Mouse (Mus musculus): ENCODE results near the gene Slc35g1.

Gene Slc35g1

DNA sequence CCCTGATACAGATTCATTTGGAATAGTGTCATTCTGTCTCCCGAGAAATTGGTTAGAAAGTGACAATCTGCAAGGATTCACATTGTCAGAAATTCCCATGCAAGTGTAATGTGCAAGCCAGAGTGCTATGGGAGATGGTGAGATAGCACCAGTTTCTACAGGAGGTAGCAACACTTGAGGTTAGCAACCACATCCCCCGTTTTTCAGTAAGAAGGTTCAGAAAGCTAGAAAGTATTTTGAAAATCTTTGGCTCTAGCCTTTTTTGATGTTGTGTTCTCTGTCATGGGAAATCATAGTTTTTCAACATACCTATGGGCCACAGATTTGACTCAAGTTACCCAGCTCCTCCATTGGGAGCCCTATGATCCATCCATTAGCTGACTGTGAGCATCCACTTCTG, 5.6 kb downstream of the Slc35g1 start:
- no peaks in the 10 kb centered on the region for H3K9me3 ChIP-seq (ENCODE audit: low read length)
- no peak for TF ChIP-seq NANOG (IDR thresholded peaks at IDR 0.05; ENCODE audit: borderline replicate concordance, low read length)
- TF ChIP-seq CTCF (conservative IDR thresholded peaks at IDR 0.05; ENCODE audit: low read length), result no peak
- TF ChIP-seq POU5F1 (IDR thresholded peaks at IDR 0.05; ENCODE audit: borderline replicate concordance, low read length), result no peak
- H3K4me1 ChIP-seq (replicated peaks; ENCODE audit: low read depth, low read length), result peaks cover 51% of the 10 kb centered on the region
- H3K4me3 ChIP-seq (replicated peaks; ENCODE audit: low read length), result no peak overlapping the region
- peaks cover 47% of the 10 kb centered on the region for H3K36me3 ChIP-seq (ENCODE audit: insufficient read depth, low read length)
- H3K27me3 ChIP-seq (ENCODE audit: insufficient read depth, low read length), result no peaks in the 10 kb centered on the region

GRCm38 (mm10) chr19:38410357-38411056, 14.7 kb downstream of the Slc35g1 start:
- Histone ChIP-seq H3K4me3 (replicated peaks; ENCODE audit: low read length) (no peak overlapping the region), H3K4me1 (replicated peaks; ENCODE audit: low read depth, low read length) (peaks cover 42% of the 10 kb centered on the region), H3K36me3 (ENCODE audit: insufficient read depth, low read length) (peaks cover 32% of the 10 kb centered on the region), H3K9me3 (ENCODE audit: low read length) (peaks cover 19% of the 10 kb centered on the region), H3K27me3 (ENCODE audit: insufficient read depth, low read length) (no peaks in the 10 kb centered on the region)
- no peak for TF ChIP-seq CTCF (conservative IDR thresholded peaks at IDR 0.05; ENCODE audit: low read length)

GRCm38 (mm10) chr19:38413861-38414260, 18.1 kb downstream of the Slc35g1 start:
- H3K4me3 ChIP-seq (replicated peaks; ENCODE audit: low read length), result no peak overlapping the region
- H3K27me3 ChIP-seq (ENCODE audit: insufficient read depth, low read length), result no peaks in the 10 kb centered on the region
- H3K9me3 ChIP-seq (ENCODE audit: low read length), result peaks cover 19% of the 10 kb centered on the region

GRCm38 (mm10) chr19:38418819-38419423, 23.1 kb downstream of the Slc35g1 start:
- H3K9me3 ChIP-seq (ENCODE audit: low read length), result peaks cover 13% of the 10 kb centered on the region
- H3K4me1 ChIP-seq (replicated peaks; ENCODE audit: low read depth, low read length), result peaks cover 18% of the 10 kb centered on the region
- no peak overlapping the region for H3K4me3 ChIP-seq (replicated peaks; ENCODE audit: low read length)
- H3K36me3 ChIP-seq (ENCODE audit: insufficient read depth, low read length), result no peaks in the 10 kb centered on the region
- TF ChIP-seq POU5F1 (IDR thresholded peaks at IDR 0.05; ENCODE audit: borderline replicate concordance, low read length) (no peak), CTCF (conservative IDR thresholded peaks at IDR 0.05; ENCODE audit: low read length) (no peak), NANOG (IDR thresholded peaks at IDR 0.05; ENCODE audit: borderline replicate concordance, low read length) (no peak)
- no peaks in the 10 kb centered on the region for H3K27me3 ChIP-seq (ENCODE audit: insufficient read depth, low read length)

More at GRCm38 (mm10) chr19:38413861-38414260, 18.1 kb downstream of the Slc35g1 start:
- TF ChIP-seq POU5F1 (IDR thresholded peaks at IDR 0.05; ENCODE audit: borderline replicate concordance, low read length), result no peak
- no peak for TF ChIP-seq CTCF (conservative IDR thresholded peaks at IDR 0.05; ENCODE audit: low read length)
- no peak for TF ChIP-seq NANOG (IDR thresholded peaks at IDR 0.05; ENCODE audit: borderline replicate concordance, low read length)
- Histone ChIP-seq H3K36me3 (ENCODE audit: insufficient read depth, low read length) (peaks cover 17% of the 10 kb centered on the region), H3K4me1 (replicated peaks; ENCODE audit: low read depth, low read length) (peaks cover 38% of the 10 kb centered on the region)

DNA sequence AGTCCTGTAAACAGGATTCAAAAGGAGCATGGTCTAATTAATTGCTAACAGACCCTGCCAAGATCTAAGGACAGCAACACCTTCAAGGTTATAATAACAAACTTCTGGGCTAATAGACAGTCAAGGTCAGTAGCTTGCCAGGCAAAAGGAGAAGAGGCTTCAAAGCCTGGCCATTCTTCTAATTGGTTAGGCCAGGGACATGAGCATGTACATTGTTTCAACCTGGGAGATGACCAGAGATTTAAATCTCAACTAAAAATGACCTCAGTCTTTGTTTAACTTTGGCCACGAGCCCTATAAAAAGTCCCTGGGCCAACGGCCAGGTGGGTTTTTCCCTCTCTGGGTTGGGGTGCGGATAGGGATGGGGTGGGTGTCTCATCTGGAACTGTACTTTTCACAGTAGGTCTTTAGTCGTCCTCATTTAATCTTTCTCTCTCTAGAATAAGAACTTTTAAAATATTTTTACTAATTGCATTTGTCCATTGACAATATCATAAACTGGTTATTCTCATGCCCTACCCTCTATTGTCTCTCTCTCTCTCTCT, 25.0 kb downstream of the Slc35g1 start:
- H3K4me3 ChIP-seq (replicated peaks; ENCODE audit: low read length), result no peak overlapping the region
- peaks cover 12% of the 10 kb centered on the region; the same call in 1 of the 2 replicates for H3K4me1 ChIP-seq (replicated peaks; ENCODE audit: low read depth, low read length)
- no peaks in the 10 kb centered on the region for H3K36me3 ChIP-seq (ENCODE audit: insufficient read depth, low read length)
- no peaks in the 10 kb centered on the region for H3K27me3 ChIP-seq (ENCODE audit: insufficient read depth, low read length)
- no peaks in the 10 kb centered on the region for H3K9me3 ChIP-seq (ENCODE audit: low read length)
- TF ChIP-seq NANOG (IDR thresholded peaks at IDR 0.05; ENCODE audit: borderline replicate concordance, low read length) (no peak), POU5F1 (IDR thresholded peaks at IDR 0.05; ENCODE audit: borderline replicate concordance, low read length) (no peak), CTCF (conservative IDR thresholded peaks at IDR 0.05; ENCODE audit: low read length) (no peak)

- H3K36me3 ChIP-seq (ENCODE audit: insufficient read depth, low read length), result no peaks in the 10 kb centered on the region
- peaks cover 12% of the 10 kb centered on the region; the same call in 1 of the 2 replicates for H3K4me1 ChIP-seq (replicated peaks; ENCODE audit: low read depth, low read length)
- H3K27me3 ChIP-seq (ENCODE audit: insufficient read depth, low read length), result no peaks in the 10 kb centered on the region
- no peaks in the 10 kb centered on the region for H3K9me3 ChIP-seq (ENCODE audit: low read length)
- TF ChIP-seq NANOG (IDR thresholded peaks at IDR 0.05; ENCODE audit: borderline replicate concordance, low read length), result no peak
- TF ChIP-seq POU5F1 (IDR thresholded peaks at IDR 0.05; ENCODE audit: borderline replicate concordance, low read length), result no peak
- no peak for TF ChIP-seq CTCF (conservative IDR thresholded peaks at IDR 0.05; ENCODE audit: low read length)
- H3K4me3 ChIP-seq (replicated peaks; ENCODE audit: low read length), result no peak overlapping the region
Measured at GRCm38 (mm10) chr19:38421436-38421835, 25.7 kb downstream of the Slc35g1 start.

DNA sequence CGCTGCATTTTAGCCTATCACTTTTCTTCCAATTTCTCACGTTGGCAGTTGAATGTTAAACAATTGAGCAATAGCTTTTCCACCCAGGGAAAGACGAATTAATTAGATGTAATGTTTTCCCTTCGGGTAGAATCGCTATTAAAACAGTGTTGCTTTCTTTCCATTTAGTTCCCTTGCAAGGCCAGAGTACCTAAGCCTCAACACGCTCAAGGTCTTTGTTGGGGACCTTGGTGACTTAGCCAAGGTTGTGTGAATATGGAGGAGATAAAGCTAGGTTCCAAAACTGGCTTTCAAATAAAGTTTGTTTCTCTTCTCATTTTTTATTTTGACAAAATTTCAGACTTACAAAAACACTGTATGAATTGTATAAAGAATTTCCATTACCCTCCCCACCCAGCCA, 27.1 kb downstream of the Slc35g1 start:
- Histone ChIP-seq H3K27me3 (ENCODE audit: insufficient read depth, low read length) (no peaks in the 10 kb centered on the region), H3K4me1 (replicated peaks; ENCODE audit: low read depth, low read length) (peaks cover 7% of the 10 kb centered on the region; the same call in 1 of the 2 replicates), H3K36me3 (ENCODE audit: insufficient read depth, low read length) (no peaks in the 10 kb centered on the region), H3K9me3 (ENCODE audit: low read length) (no peaks in the 10 kb centered on the region), H3K4me3 (replicated peaks; ENCODE audit: low read length) (no peak overlapping the region)
- TF ChIP-seq POU5F1 (IDR thresholded peaks at IDR 0.05; ENCODE audit: borderline replicate concordance, low read length), result no peak
- no peak for TF ChIP-seq NANOG (IDR thresholded peaks at IDR 0.05; ENCODE audit: borderline replicate concordance, low read length)
- TF ChIP-seq CTCF (conservative IDR thresholded peaks at IDR 0.05; ENCODE audit: low read length), result no peak

- no peaks in the 10 kb centered on the region for H3K36me3 ChIP-seq (ENCODE audit: insufficient read depth, low read length)
- TF ChIP-seq CTCF (conservative IDR thresholded peaks at IDR 0.05; ENCODE audit: low read length) (no peak), NANOG (IDR thresholded peaks at IDR 0.05; ENCODE audit: borderline replicate concordance, low read length) (no peak), POU5F1 (IDR thresholded peaks at IDR 0.05; ENCODE audit: borderline replicate concordance, low read length) (no peak)
- no peaks in the 10 kb centered on the region for H3K27me3 ChIP-seq (ENCODE audit: insufficient read depth, low read length)
- H3K4me3 ChIP-seq (replicated peaks; ENCODE audit: low read length), result no peak overlapping the region
- peaks cover 7% of the 10 kb centered on the region; the same call in 1 of the 2 replicates for H3K4me1 ChIP-seq (replicated peaks; ENCODE audit: low read depth, low read length)
- H3K9me3 ChIP-seq (ENCODE audit: low read length), result no peaks in the 10 kb centered on the region
Measured at GRCm38 (mm10) chr19:38423884-38424283, 28.1 kb downstream of the Slc35g1 start.
